Mouse (Mus musculus): Measurements from ENCODE around the gene Anp32a. TPM values are rescaled to one million over a fixed set of nuclear protein-coding genes. Genes with fewer than 3 reads are reported as not detected.

The Anp32a gene
- polyA plus RNA-seq, 1 experiment from 2014 or later: 101 TPM

DNA sequence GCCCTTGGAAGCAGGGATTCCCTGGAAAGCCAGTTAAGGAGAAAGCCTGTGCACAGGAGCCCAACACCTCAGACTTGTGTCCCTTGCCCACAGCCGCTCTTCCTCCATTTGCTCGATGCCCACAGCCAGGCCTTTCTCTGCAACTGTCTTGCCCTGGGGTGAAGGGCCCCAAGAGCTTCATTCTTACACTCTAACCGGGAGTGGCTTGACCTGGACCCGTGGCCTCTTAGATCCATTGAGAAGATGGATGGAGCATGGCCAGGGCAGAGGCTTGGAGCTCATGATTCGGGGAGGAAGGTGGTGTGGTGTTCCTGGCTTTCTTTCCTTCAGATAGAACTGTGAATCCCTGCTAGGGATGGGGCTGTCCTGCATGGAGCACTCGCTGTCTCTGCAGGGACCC, 28.1 kb downstream of the Anp32a start:
- Histone ChIP-seq H3K27me3 (replicated peaks; ENCODE audit: insufficient read depth, low read length) (no peaks in the 10 kb centered on the region), H3K4me1 (ENCODE audit: insufficient read depth, low read depth, low read length) (peaks cover 62% of the 10 kb centered on the region), H3K36me3 (ENCODE audit: insufficient read depth, low read length) (no peaks in the 10 kb centered on the region), H3K4me2 (replicated peaks; ENCODE audit: low read depth, low read length) (no peak overlapping the region), H3K27ac (ENCODE audit: low read length) (peak overlapping the region; percentile 85), H3K4me3 (ENCODE audit: low read depth, low read length) (no peak overlapping the region), H3K9me3 (ENCODE audit: low read length) (no peaks in the 10 kb centered on the region), H3K9ac (replicated peaks; ENCODE audit: low read depth) (0 out of 2 replicates have a peak overlapping the region, but pooled peaks have one; percentile 16)
- 63% methylated on average over 6 of the region's 6 CpGs for WGBS
- no peak for ATAC-seq
- no peak for TF ChIP-seq CTCF (IDR thresholded peaks at IDR 0.05)
- TF ChIP-seq EP300 (IDR thresholded peaks at IDR 0.05): no peak
- DNase-seq (ENCODE audit: low spot score): no peak

DNA sequence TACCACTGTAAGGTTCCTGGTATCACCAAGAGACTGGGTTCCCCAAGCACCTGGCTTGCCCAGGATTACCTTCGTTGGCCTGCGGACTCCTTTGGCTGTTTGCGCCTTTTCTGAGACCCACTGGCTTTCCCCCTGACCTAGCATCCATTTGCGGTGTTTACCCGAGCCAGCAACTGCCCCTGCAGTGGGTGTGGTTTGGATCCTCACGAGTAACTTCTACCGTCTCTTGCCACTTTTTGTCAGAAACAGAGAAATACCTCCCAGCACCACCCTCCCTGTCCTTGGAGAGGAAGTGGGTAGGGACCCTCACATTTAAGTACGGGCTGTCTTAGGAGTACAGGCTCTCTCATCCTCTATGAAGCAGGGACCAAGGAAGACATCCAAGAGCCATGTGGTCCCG, 29.1 kb downstream of the Anp32a start:
- TF ChIP-seq CTCF (IDR thresholded peaks at IDR 0.05) (no peak), EP300 (IDR thresholded peaks at IDR 0.05) (no peak)
- H3K9ac ChIP-seq (replicated peaks; ENCODE audit: low read depth): no peak overlapping the region
- 48% methylated on average over 9 of the region's 9 CpGs for WGBS
- peaks cover 67% of the 10 kb centered on the region for H3K4me1 ChIP-seq (ENCODE audit: insufficient read depth, low read depth, low read length)
- H3K9me3 ChIP-seq (ENCODE audit: low read length): no peaks in the 10 kb centered on the region
- H3K27me3 ChIP-seq (replicated peaks; ENCODE audit: insufficient read depth, low read length): no peaks in the 10 kb centered on the region
- DNase-seq (ENCODE audit: low spot score) (no peak), ATAC-seq (no peak)
- H3K4me3 ChIP-seq (ENCODE audit: low read depth, low read length): no peak overlapping the region
- H3K4me2 ChIP-seq (replicated peaks; ENCODE audit: low read depth, low read length): no peak overlapping the region
- H3K27ac ChIP-seq (ENCODE audit: low read length): 0 out of 2 replicates have a peak overlapping the region, but pooled peaks have one; percentile 26
- no peaks in the 10 kb centered on the region for H3K36me3 ChIP-seq (ENCODE audit: insufficient read depth, low read length)

DNA sequence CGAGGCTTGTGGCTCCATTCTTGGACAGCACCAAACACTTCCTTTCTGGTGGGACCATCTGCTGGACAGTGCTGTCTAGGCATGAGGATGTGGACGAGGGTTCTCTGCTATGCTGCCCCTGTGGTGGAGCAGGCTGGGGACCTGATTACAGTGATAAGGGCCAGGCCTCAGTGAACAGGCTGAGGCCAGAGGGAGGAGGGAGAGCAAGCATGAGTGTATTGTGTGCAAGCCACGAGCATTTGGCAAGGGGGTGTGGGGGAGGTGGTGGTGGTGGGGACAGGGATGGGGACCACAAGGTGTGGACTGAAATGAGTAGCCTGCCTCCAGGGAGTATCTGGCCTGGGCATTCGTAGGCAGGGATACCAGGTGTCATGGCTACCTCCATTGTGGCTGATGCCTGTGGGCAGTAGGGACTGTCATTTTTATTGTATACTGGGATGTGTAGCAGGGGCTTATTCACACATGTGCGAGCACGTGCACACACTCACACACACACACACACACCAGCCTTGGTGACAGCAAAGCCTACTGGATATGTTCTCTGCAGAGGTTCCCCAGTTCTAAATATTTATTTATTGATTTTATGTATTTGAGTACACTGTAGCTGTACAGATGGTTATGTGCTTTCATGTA, 29.7 kb downstream of the Anp32a start:
- H3K4me1 ChIP-seq (ENCODE audit: insufficient read depth, low read depth, low read length): peaks cover 64% of the 10 kb centered on the region
- H3K27me3 ChIP-seq (replicated peaks; ENCODE audit: insufficient read depth, low read length): no peaks in the 10 kb centered on the region
- no peaks in the 10 kb centered on the region for H3K9me3 ChIP-seq (ENCODE audit: low read length)
- no peak overlapping the region for H3K9ac ChIP-seq (replicated peaks; ENCODE audit: low read depth)
- no peaks in the 10 kb centered on the region; the same call in 1 of the 2 replicates for H3K36me3 ChIP-seq (ENCODE audit: insufficient read depth, low read length)
- TF ChIP-seq CTCF (IDR thresholded peaks at IDR 0.05): peak; percentile 48
- TF ChIP-seq EP300 (IDR thresholded peaks at IDR 0.05): no peak
- no peak for ATAC-seq
- 0 out of 2 replicates have a peak overlapping the region, but pooled peaks have one; percentile 26 for H3K27ac ChIP-seq (ENCODE audit: low read length)
- whole genome bisulfite sequencing: 55% methylated on average over 6 of the region's 6 CpGs
- DNase-seq (ENCODE audit: low spot score): no peak
- H3K4me3 ChIP-seq (ENCODE audit: low read depth, low read length): no peak overlapping the region
- H3K4me2 ChIP-seq (replicated peaks; ENCODE audit: low read depth, low read length): no peak overlapping the region

DNA sequence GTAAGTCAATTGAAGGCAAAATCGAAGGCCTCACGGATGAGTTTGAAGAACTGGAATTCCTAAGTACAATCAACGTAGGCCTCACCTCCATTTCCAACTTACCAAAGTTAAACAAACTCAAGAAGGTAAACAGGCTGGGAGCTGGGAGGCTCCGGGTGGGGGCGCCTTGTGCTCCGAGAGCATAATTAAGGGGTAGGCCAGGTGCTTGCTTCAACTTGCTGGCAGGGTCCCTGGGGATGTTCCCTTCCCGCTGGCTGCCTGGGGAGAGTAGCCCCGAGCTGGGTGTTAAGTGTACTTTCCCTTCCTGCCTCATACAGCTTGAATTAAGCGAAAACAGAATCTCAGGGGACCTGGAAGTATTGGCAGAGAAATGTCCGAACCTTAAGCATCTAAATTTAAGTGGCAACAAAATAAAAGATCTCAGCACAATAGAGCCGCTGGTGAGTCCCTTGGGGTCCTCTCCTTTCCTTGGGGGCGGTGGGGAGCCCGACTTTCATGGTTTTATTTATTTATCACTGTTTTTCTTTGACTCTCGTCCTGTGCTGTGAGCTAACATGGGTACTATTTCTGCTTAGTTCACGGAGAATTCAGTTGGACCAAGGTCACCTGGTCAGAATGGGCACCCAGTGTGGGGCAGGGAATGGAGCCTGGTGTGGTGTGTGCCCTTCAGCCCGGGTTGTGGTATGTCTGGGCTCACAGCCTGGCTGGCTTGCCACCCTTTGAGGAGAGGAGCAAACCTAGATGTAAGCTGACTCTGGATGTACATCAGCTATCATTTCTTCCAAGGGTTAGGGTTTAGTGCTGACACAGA, 30.9 kb downstream of the Anp32a start:
- Histone ChIP-seq H3K9me3 (ENCODE audit: low read length) (no peaks in the 10 kb centered on the region), H3K4me3 (ENCODE audit: low read depth, low read length) (no peak overlapping the region), H3K4me1 (ENCODE audit: insufficient read depth, low read depth, low read length) (peaks cover 55% of the 10 kb centered on the region), H3K36me3 (ENCODE audit: insufficient read depth, low read length) (no peaks in the 10 kb centered on the region; the same call in 1 of the 2 replicates), H3K27me3 (replicated peaks; ENCODE audit: insufficient read depth, low read length) (no peaks in the 10 kb centered on the region), H3K9ac (replicated peaks; ENCODE audit: low read depth) (no peak overlapping the region), H3K4me2 (replicated peaks; ENCODE audit: low read depth, low read length) (no peak overlapping the region), H3K27ac (ENCODE audit: low read length) (peak overlapping the region; percentile 86)
- ATAC-seq (no peak), DNase-seq (ENCODE audit: low spot score) (no peak)
- WGBS: 55% methylated on average over 16 of the region's 16 CpGs
- TF ChIP-seq EP300 (IDR thresholded peaks at IDR 0.05) (no peak), CTCF (IDR thresholded peaks at IDR 0.05) (no peak)

DNA sequence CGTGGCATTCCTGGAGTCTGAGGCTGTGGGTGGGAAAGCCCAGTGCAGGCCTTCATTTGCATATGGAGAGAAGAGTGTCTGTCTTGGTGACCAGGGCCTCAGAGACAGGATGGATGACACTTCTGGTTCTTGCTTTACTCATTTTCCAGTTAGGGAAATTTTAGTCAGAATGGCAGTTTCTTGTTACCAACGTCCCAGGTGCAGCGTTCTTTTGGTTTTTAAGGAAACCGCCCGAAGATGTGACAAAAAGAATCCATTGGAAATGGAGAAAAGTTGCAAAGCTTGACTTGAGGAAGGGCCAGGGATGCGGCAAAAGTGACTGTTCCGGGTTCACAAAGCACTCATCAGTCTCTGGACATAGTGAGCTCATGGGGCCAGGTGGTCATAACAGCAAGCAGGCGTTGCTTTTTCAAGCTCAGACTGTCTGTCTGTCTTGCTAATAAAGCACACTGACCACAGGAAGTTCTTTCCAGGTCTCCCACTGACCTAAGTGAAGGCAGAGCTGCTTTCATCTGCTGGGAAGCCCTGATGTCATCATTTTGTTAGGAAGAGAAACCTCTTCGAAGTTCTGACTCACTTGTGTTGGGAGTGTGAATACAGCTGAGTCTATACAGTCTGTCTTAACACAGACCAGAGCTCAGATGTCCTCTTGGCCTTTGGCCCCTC, 31.6 kb downstream of the Anp32a start:
- no peak overlapping the region for H3K9ac ChIP-seq (replicated peaks; ENCODE audit: low read depth)
- H3K27me3 ChIP-seq (replicated peaks; ENCODE audit: insufficient read depth, low read length): no peaks in the 10 kb centered on the region

More for the DNA sequence above, 31.6 kb downstream of the Anp32a start:
- no peak for TF ChIP-seq EP300 (IDR thresholded peaks at IDR 0.05)
- TF ChIP-seq CTCF (IDR thresholded peaks at IDR 0.05): no peak
- no peak for DNase-seq (ENCODE audit: low spot score)
- Histone ChIP-seq H3K36me3 (ENCODE audit: insufficient read depth, low read length) (peaks cover 2% of the 10 kb centered on the region; the same call in 1 of the 2 replicates), H3K27ac (ENCODE audit: low read length) (peak overlapping the region; percentile 86), H3K4me1 (ENCODE audit: insufficient read depth, low read depth, low read length) (peaks cover 48% of the 10 kb centered on the region), H3K4me2 (replicated peaks; ENCODE audit: low read depth, low read length) (no peak overlapping the region), H3K9me3 (ENCODE audit: low read length) (no peaks in the 10 kb centered on the region), H3K4me3 (ENCODE audit: low read depth, low read length) (no peak overlapping the region)
- no peak for ATAC-seq
- 70% methylated on average over 9 of the region's 9 CpGs for WGBS

Data from lung, postnatal 0 days (tissue).